Mouse (Mus musculus) adrenal gland, postnatal 25 days (tissue): ENCODE results near the gene Zdhhc24. TPM values are rescaled to one million over a fixed set of nuclear protein-coding genes. Genes with fewer than 3 reads are reported as not detected.

Experiments
- DNase-seq: peaks from one replicate; pipeline ENCODE4 v3.0.0; 2021; ENCODE audit warnings: mixed read lengths
- total RNA-seq: library from RNA; stranded (reverse); gene quantifications from 2 replicates; pipeline ENCODE4 v1.2.3, GENCODE M21; 2021

The Zdhhc24 gene
- total RNA-seq, 1 experiment from 2014 or later = 23.3 TPM

- DNase-seq = no peak
Measured at GRCm38 (mm10) chr19:4877785-4878184, 683 bp upstream of the Zdhhc24 start, which contains the start of gene Actn3. TSS of gene Actn3 (minus strand) at chr19:4877909.

- DNase-seq = no peak
Measured at GRCm38 (mm10) chr19:4879324-4879703, 846 bp downstream of the Zdhhc24 start.

GRCm38 (mm10) chr19:4883961-4884360, 5.5 kb downstream of the Zdhhc24 start:
- no peak for DNase-seq

GRCm38 (mm10) chr19:4889791-4890190, 11.3 kb downstream of the Zdhhc24 start:
- DNase-seq = no peak

- DNase-seq = no peak
Measured at GRCm38 (mm10) chr19:4891798-4892197, 13.3 kb downstream of the Zdhhc24 start.

GRCm38 (mm10) chr19:4896780-4897520, 18.5 kb downstream of the Zdhhc24 start:
- no peak for DNase-seq

GRCm38 (mm10) chr19:4898972-4899371, 20.5 kb downstream of the Zdhhc24 start:
- no peak for DNase-seq

GRCm38 (mm10) chr19:4899888-4900287, 21.4 kb downstream of the Zdhhc24 start:
- no peak for DNase-seq

GRCm38 (mm10) chr19:4905979-4906794, 27.7 kb downstream of the Zdhhc24 start, which contains the start of gene Bbs1:
TSS of gene Bbs1 (minus strand) at chr19:4906628.
- peak; percentile 82 for DNase-seq

- no peak for DNase-seq
Measured at GRCm38 (mm10) chr19:4908107-4908506, 29.6 kb downstream of the Zdhhc24 start.

GRCm38 (mm10) chr19:4909376-4909775, 30.9 kb downstream of the Zdhhc24 start:
- DNase-seq = no peak

- DNase-seq = peak; percentile 51
Measured at GRCm38 (mm10) chr19:4915924-4916603, 37.6 kb downstream of the Zdhhc24 start.

GRCm38 (mm10) chr19:4916827-4917226, 38.4 kb downstream of the Zdhhc24 start:
- DNase-seq = no peak

GRCm38 (mm10) chr19:4919652-4920051, 41.2 kb downstream of the Zdhhc24 start:
- no peak for DNase-seq

GRCm38 (mm10) chr19:4925121-4925860, 46.8 kb downstream of the Zdhhc24 start:
- no peak for DNase-seq

GRCm38 (mm10) chr19:4927904-4928531, 49.5 kb downstream of the Zdhhc24 start, which contains the start of gene Dpp3:
TSS of gene Dpp3 (minus strand) at chr19:4928287.
- peak; percentile 99 for DNase-seq

- no peak for DNase-seq
Measured at GRCm38 (mm10) chr19:4928781-4929180, 50.3 kb downstream of the Zdhhc24 start.
